Mouse (Mus musculus) embryonic facial prominence, embryonic 11.5 days (tissue): ENCODE measurements around the gene Il6st. TPM values are rescaled to one million over a fixed set of nuclear protein-coding genes. Genes with fewer than 3 reads are reported as not detected.

Source experiments
- ATAC-seq: fragments of 200-750 bp; cut with Nextera tagmentation; replicated peaks from 2 replicates; pipeline ENCODE4 v1.8.0; 2017; ENCODE audit warnings: low read depth; ENCODE audit not compliant: insufficient number of reproducible peaks, low FRiP score, low TSS enrichment
- DNase-seq: peaks from one replicate; pipeline ENCODE4 v3.0.0-alpha.2; 2015; ENCODE audit warnings: low spot score
- H3K27ac ChIP-seq: fragments of 300-500 bp; sonication (generic); replicated peaks from 2 replicates; pipeline ENCODE4 v1.5.1; 2014; ENCODE audit warnings: mild to moderate bottlenecking, low read depth, low read length, control low read depth
- H3K27me3 ChIP-seq: fragments of 300-500 bp; sonication (generic); 2 replicates; pipeline ENCODE4 v1.6.1; 2014; ENCODE audit warnings: mild to moderate bottlenecking, low read length, moderate library complexity, mixed read lengths; ENCODE audit not compliant: control insufficient read depth, insufficient read depth
- H3K36me3 ChIP-seq: fragments of 300-500 bp; sonication (generic); replicated peaks from 2 replicates; pipeline ENCODE4 v1.6.1; 2014; ENCODE audit warnings: low read depth, mild to moderate bottlenecking, low read length, moderate library complexity, mixed read lengths; ENCODE audit not compliant: control insufficient read depth, insufficient read depth
- H3K4me1 ChIP-seq: fragments of 300-500 bp; sonication (generic); 2 replicates; pipeline ENCODE4 v1.6.1; 2014; ENCODE audit warnings: low read length, mixed read lengths; ENCODE audit not compliant: control insufficient read depth, insufficient read depth
- H3K4me2 ChIP-seq: fragments of 300-500 bp; sonication (generic); 2 replicates; pipeline ENCODE4 v1.6.1; 2014; ENCODE audit warnings: low read depth, mild to moderate bottlenecking, control low read depth, low read length, moderate library complexity
- H3K4me3 ChIP-seq: fragments of 300-500 bp; sonication (generic); 2 replicates; pipeline ENCODE4 v1.5.1; 2014; ENCODE audit warnings: low read depth, low read length, control low read depth
- H3K9ac ChIP-seq: fragments of 300-500 bp; sonication (generic); replicated peaks from 2 replicates; pipeline ENCODE4 v1.6.1; 2014; ENCODE audit warnings: mild to moderate bottlenecking, control low read depth, low read length
- H3K9me3 ChIP-seq: fragments of 300-500 bp; sonication (generic); replicated peaks from 2 replicates; pipeline ENCODE4 v1.6.1; 2016; ENCODE audit warnings: mild to moderate bottlenecking, low read length, inconsistent platforms, mixed read lengths; ENCODE audit not compliant: control insufficient read depth
- WGBS: fragments of 180-500 bp; shearing (Covaris S2); extraction: QIAGEN DNeasy Blood & Tissue Kit; methylation state at CpG from one replicate; pipeline ENCODE4 v1.1.7; 2014; 5-methylcytosine and 5-hydroxymethylcytosine counted together
- polyA plus RNA-seq: library from polyadenylated mRNA; unstranded; fragments of >200 nt; fragmentation: Nextera tagmentation; extraction: Ambion mirVana; gene quantifications from 2 replicates; pipeline ENCODE4 v1.2.1, GENCODE M21; 2014

The Il6st gene
- polyA plus RNA-seq, 1 experiment from 2014 or later, result 25.8 TPM

- Histone ChIP-seq H3K36me3 (no peaks in the 10 kb centered on the region), H3K27me3 (no peaks in the 10 kb centered on the region), H3K27ac (no peak overlapping the region), H3K4me2 (no peak overlapping the region), H3K4me1 (no peaks in the 10 kb centered on the region), H3K9ac (no peak overlapping the region), H3K4me3 (no peak overlapping the region), H3K9me3 (no peaks in the 10 kb centered on the region)
- ATAC-seq, result no peak
- no peak for DNase-seq
- 85% methylated on average over 19 of the region's 19 CpGs for WGBS
Observed at GRCm38 (mm10) chr13:112466136-112466945, 2.5 kb downstream of the Il6st start.

- Histone ChIP-seq H3K27ac (no peak overlapping the region), H3K4me1 (no peaks in the 10 kb centered on the region), H3K9ac (no peak overlapping the region), H3K36me3 (no peaks in the 10 kb centered on the region), H3K4me3 (no peak overlapping the region), H3K27me3 (no peaks in the 10 kb centered on the region), H3K4me2 (no peak overlapping the region), H3K9me3 (no peaks in the 10 kb centered on the region)
- DNase-seq (no peak), ATAC-seq (no peak)
- 76% methylated on average over 3 of the region's 3 CpGs for WGBS
Observed at GRCm38 (mm10) chr13:112466946-112467255, 3.0 kb downstream of the Il6st start.

GRCm38 (mm10) chr13:112467384-112467783, 3.5 kb downstream of the Il6st start:
- Histone ChIP-seq H3K27me3 (no peaks in the 10 kb centered on the region), H3K27ac (no peak overlapping the region), H3K4me1 (no peaks in the 10 kb centered on the region), H3K36me3 (no peaks in the 10 kb centered on the region), H3K4me3 (no peak overlapping the region), H3K9me3 (no peaks in the 10 kb centered on the region), H3K9ac (no peak overlapping the region), H3K4me2 (no peak overlapping the region)
- DNase-seq (no peak), ATAC-seq (no peak)
- WGBS, result 85% methylated on average over 9 of the region's 9 CpGs

GRCm38 (mm10) chr13:112469491-112469890, 5.6 kb downstream of the Il6st start:
- DNase-seq (no peak), ATAC-seq (no peak)
- H3K9me3 ChIP-seq, result no peaks in the 10 kb centered on the region
- WGBS, result 71% methylated on average over 5 of the region's 5 CpGs
- H3K9ac ChIP-seq, result no peak overlapping the region
- no peak overlapping the region for H3K4me2 ChIP-seq
- no peaks in the 10 kb centered on the region for H3K27me3 ChIP-seq
- no peaks in the 10 kb centered on the region for H3K36me3 ChIP-seq
- H3K27ac ChIP-seq, result no peak overlapping the region
- H3K4me1 ChIP-seq, result no peaks in the 10 kb centered on the region
- H3K4me3 ChIP-seq, result no peak overlapping the region

GRCm38 (mm10) chr13:112471201-112471600, 7.3 kb downstream of the Il6st start:
- ATAC-seq (no peak), DNase-seq (no peak)
- Histone ChIP-seq H3K27ac (no peak overlapping the region), H3K4me3 (no peak overlapping the region), H3K9me3 (no peaks in the 10 kb centered on the region), H3K9ac (no peak overlapping the region), H3K27me3 (no peaks in the 10 kb centered on the region), H3K4me2 (no peak overlapping the region), H3K36me3 (0 out of 2 replicates have a peak, but pooled peaks cover 3% of the 10 kb centered on the region), H3K4me1 (no peaks in the 10 kb centered on the region)
- 82% methylated on average over 9 of the region's 9 CpGs for WGBS

- Histone ChIP-seq H3K27me3 (no peaks in the 10 kb centered on the region), H3K27ac (no peak overlapping the region), H3K9ac (no peak overlapping the region), H3K4me1 (no peaks in the 10 kb centered on the region), H3K4me3 (no peak overlapping the region), H3K9me3 (no peaks in the 10 kb centered on the region), H3K4me2 (no peak overlapping the region), H3K36me3 (0 out of 2 replicates have a peak, but pooled peaks cover 3% of the 10 kb centered on the region)
- 88% methylated on average over 18 of the region's 19 CpGs for WGBS
- DNase-seq, result no peak
- no peak for ATAC-seq
Observed at GRCm38 (mm10) chr13:112472401-112473023, 8.6 kb downstream of the Il6st start.

GRCm38 (mm10) chr13:112473757-112474755, 10.2 kb downstream of the Il6st start:
- 0 out of 2 replicates have a peak, but pooled peaks cover 3% of the 10 kb centered on the region for H3K36me3 ChIP-seq
- DNase-seq (no peak), ATAC-seq (no peak)
- WGBS, result 82% methylated on average over 21 of the region's 21 CpGs
- no peak overlapping the region for H3K27ac ChIP-seq
- no peaks in the 10 kb centered on the region for H3K27me3 ChIP-seq
- no peaks in the 10 kb centered on the region for H3K4me1 ChIP-seq
- H3K4me3 ChIP-seq, result no peak overlapping the region
- no peak overlapping the region for H3K9ac ChIP-seq
- H3K4me2 ChIP-seq, result no peak overlapping the region
- H3K9me3 ChIP-seq, result no peaks in the 10 kb centered on the region
